Mouse (Mus musculus) spleen, adult 2 months (tissue): Measurements from ENCODE around the gene Fam53a.

Experiments
- CTCF ChIP-seq: fragments of 200-500 bp; IDR thresholded peaks from 2 replicates; pipeline ENCODE4 v1.5.1; 2011; ENCODE audit warnings: mild to moderate bottlenecking, inconsistent platforms; ENCODE audit not compliant: insufficient read depth, insufficient read length, insufficient replicate concordance; ENCODE audit errors: extremely low read depth
- POLR2A ChIP-seq: fragments of 200-500 bp; IDR thresholded peaks from 2 replicates; pipeline ENCODE4 v1.6.1; 2011; ENCODE audit warnings: low read depth, low read length, inconsistent platforms

DNA sequence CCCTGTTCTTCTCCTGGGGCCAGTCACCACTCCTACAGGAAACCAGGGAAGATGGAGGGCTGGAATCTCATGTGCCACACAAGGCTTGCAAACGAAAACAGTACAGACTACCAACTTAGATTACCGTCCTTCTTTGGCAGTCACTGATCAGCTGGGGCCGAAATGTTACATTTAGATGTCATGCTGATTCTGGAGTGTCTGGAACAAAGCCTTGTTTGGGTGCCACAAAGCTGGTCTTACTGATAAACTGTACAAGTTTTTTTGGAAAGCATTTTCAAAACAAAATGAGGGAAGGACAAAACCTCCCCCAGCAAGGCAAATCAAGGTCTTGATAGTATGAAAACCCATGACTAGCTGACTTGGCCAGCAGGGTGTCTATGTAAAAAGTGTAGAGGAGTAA lies 5.7 kb downstream of the Fam53a start:
- TF ChIP-seq CTCF (no peak), POLR2A (no peak)
